Mouse (Mus musculus) MN1 (cell line): ENCODE results near the gene Mpv17.
A peak's percentile ranks its signal among the peaks of the same experiment; 100 is the strongest.

Source experiments
- DNase-seq: peaks from one replicate; pipeline ENCODE4 v3.0.0-alpha.2; 2016; ENCODE audit warnings: low spot score

Mpv17 gene

GRCm38 (mm10) chr5:31154152-31154553, at the start of gene Mpv17:
Gene Mpv17 (minus strand): TSS chr5:31154251.
- peak; percentile 83 for DNase-seq

GRCm38 (mm10) chr5:31202933-31203332, 48.9 kb upstream of the Mpv17 start:
- DNase-seq = no peak

- peak; percentile 97 for DNase-seq
Measured at GRCm38 (mm10) chr5:31201742-31202590, 47.9 kb upstream of the Mpv17 start, which contains the start of gene Zfp513. Gene Zfp513 (minus strand): TSS chr5:31202303.

- no peak for DNase-seq
Measured at GRCm38 (mm10) chr5:31201042-31201741, 47.1 kb upstream of the Mpv17 start.

- no peak for DNase-seq
Measured at GRCm38 (mm10) chr5:31200327-31200768, 46.3 kb upstream of the Mpv17 start.

- DNase-seq = peak; percentile 61
Measured at GRCm38 (mm10) chr5:31199893-31200292, 45.8 kb upstream of the Mpv17 start.

- DNase-seq = no peak
Measured at GRCm38 (mm10) chr5:31199321-31199892, 45.4 kb upstream of the Mpv17 start.

- DNase-seq = no peak
Measured at GRCm38 (mm10) chr5:31198616-31199320, 44.7 kb upstream of the Mpv17 start.

GRCm38 (mm10) chr5:31198170-31198569, 44.1 kb upstream of the Mpv17 start:
- DNase-seq = no peak

GRCm38 (mm10) chr5:31197072-31197471, 43.0 kb upstream of the Mpv17 start:
- DNase-seq = no peak

- DNase-seq = no peak
Measured at GRCm38 (mm10) chr5:31196207-31196606, 42.2 kb upstream of the Mpv17 start.

- no peak for DNase-seq
Measured at GRCm38 (mm10) chr5:31195671-31196070, 41.6 kb upstream of the Mpv17 start.

GRCm38 (mm10) chr5:31194486-31195485, 40.7 kb upstream of the Mpv17 start:
- DNase-seq = no peak

- DNase-seq = peak; percentile 64
Measured at GRCm38 (mm10) chr5:31193631-31194281, 39.7 kb upstream of the Mpv17 start.

- peak; percentile 99 for DNase-seq
Measured at GRCm38 (mm10) chr5:31192939-31193630, 39.0 kb upstream of the Mpv17 start, which contains the start of the genes Snx17 and Eif2b4. Gene Snx17 (plus strand): TSS chr5:31193227. Gene Eif2b4 (minus strand): TSS chr5:31193430.

- peak; percentile 82 for DNase-seq
Measured at GRCm38 (mm10) chr5:31192045-31192938, 38.2 kb upstream of the Mpv17 start.

GRCm38 (mm10) chr5:31190201-31190600, 36.1 kb upstream of the Mpv17 start:
- no peak for DNase-seq

GRCm38 (mm10) chr5:31188223-31188840, 34.3 kb upstream of the Mpv17 start:
- no peak for DNase-seq
